In genomic region chr5:76163828-76164390, GRCm38 (mm10) we compare ENCODE assay signal across 25 mouse cellular contexts. TPM values are rescaled to one million over a fixed set of nuclear protein-coding genes. Genes with fewer than 3 reads are reported as not detected.
A peak's percentile ranks its signal among the peaks of the same experiment; 100 is the strongest.
DNase-seq lines count a peak whose midpoint lies in the region; ATAC-seq lines count a peak whose summit lies in the region.
"Had no signal": no experiment of that assay in that cellular context is flagged by ENCODE, and none has a peak within 500 bp of the region (broad histone marks: within the 10 kb centered on the region; RNA-seq: fewer than 3 reads in every experiment).

No protein-coding gene starts in this region.

- 43% methylated on average over 4 of the region's 4 CpGs for WGBS in lung, embryonic 15.5 days

- ATAC-seq in lung, embryonic 15.5 days (ENCODE audit: borderline replicate concordance, extremely low read depth, low FRiP score, low TSS enrichment): no peak
- ATAC-seq: activated CD4-positive, CD25-positive, alpha-beta regulatory T cell, adult 4 months; forebrain, embryonic 14.5 days; forebrain, postnatal 0 days; hindbrain, postnatal 0 days; inflammation-experienced regulatory T-cells, adult 6 months had no signal

- H3K27me3 ChIP-seq in lung, embryonic 15.5 days: no peaks in the 10 kb centered on the region
- H3K27me3 ChIP-seq: embryonic facial prominence, embryonic 12.5 days; embryonic facial prominence, embryonic 15.5 days; hindbrain, embryonic 13.5 days had no signal

- no peaks in the 10 kb centered on the region for H3K36me3 ChIP-seq in lung, embryonic 15.5 days
- H3K36me3 ChIP-seq: embryonic facial prominence, embryonic 12.5 days; embryonic facial prominence, embryonic 15.5 days; hindbrain, embryonic 13.5 days had no signal

- H3K4me2 ChIP-seq in lung, embryonic 15.5 days: no peak overlapping the region
- H3K4me2 ChIP-seq: embryonic facial prominence, embryonic 12.5 days; embryonic facial prominence, embryonic 15.5 days; heart, embryonic 11.5 days; hindbrain, embryonic 13.5 days had no signal

- H3K4me1 ChIP-seq in lung, embryonic 15.5 days: 0 out of 2 replicates have a peak, but pooled peaks cover 2% of the 10 kb centered on the region
- H3K4me1 ChIP-seq: embryonic facial prominence, embryonic 12.5 days; embryonic facial prominence, embryonic 15.5 days; hindbrain, embryonic 13.5 days had no signal

- no peak overlapping the region for H3K4me3 ChIP-seq in lung, embryonic 15.5 days
- H3K4me3 ChIP-seq: embryonic facial prominence, embryonic 12.5 days; embryonic facial prominence, embryonic 15.5 days; gastrocnemius, adult 2 months; heart, adult 2 months; hindbrain, embryonic 13.5 days had no signal

- H3K9ac ChIP-seq in lung, embryonic 15.5 days: no peak overlapping the region
- H3K9ac ChIP-seq: embryonic facial prominence, embryonic 12.5 days; embryonic facial prominence, embryonic 15.5 days; forebrain, postnatal 0 days; hindbrain, embryonic 13.5 days had no signal

- H3K9me3 ChIP-seq in lung, embryonic 15.5 days: no peaks in the 10 kb centered on the region
- H3K9me3 ChIP-seq: embryonic facial prominence, embryonic 12.5 days; embryonic facial prominence, embryonic 15.5 days; hindbrain, embryonic 13.5 days had no signal

- peak overlapping the region; percentile 53 for H3K27ac ChIP-seq in lung, embryonic 15.5 days
- H3K27ac ChIP-seq: embryonic facial prominence, embryonic 12.5 days; embryonic facial prominence, embryonic 15.5 days; gastrocnemius, adult 2 months; heart, adult 2 months; hindbrain, embryonic 13.5 days; hindbrain, postnatal 0 days had no signal

- peak; percentile 50 for DNase-seq in embryo, embryonic 10 days (ENCODE audit: low spot score)
- no peak for DNase-seq in embryo, embryonic 11 days
- DNase-seq in lung, postnatal 25 days (ENCODE audit: low spot score): no peak
- peak; percentile 29 for DNase-seq in testis, postnatal 10 days (ENCODE audit: low spot score)
- no peak for DNase-seq in testis, postnatal 14 days (ENCODE audit: low spot score)
- no peak for DNase-seq in gastrocnemius, postnatal 4 days (ENCODE audit: low spot score in 2 of 2)
- DNase-seq: adrenal gland, adult 8-10 months; adrenal gland, postnatal 25 days; cerebellum, adult 11-12 months; cerebellum, adult 8-10 months; cerebellum, postnatal 10 days; cerebellum, postnatal 36 days; forebrain, postnatal 0 days; gastrocnemius, adult 2 months; gastrocnemius, postnatal 14 days; heart, adult 2 months had no signal

RNA-seq across cellular contexts. Expression of gene Tmem165, which starts 19.8 kb away (rescaled TPM):
- polyA plus RNA-seq in lung, embryonic 15.5 days (2015; fragmentation: Nextera tagmentation; extraction: Ambion mirVana): 108 and 110 TPM in 2 replicates
- 10 to 100 TPM; 63.7 to 65.0 TPM for total RNA-seq in gastrocnemius, postnatal 4 days (2021)

RNA-seq across cellular contexts. Expression of gene Srd5a3, which starts 23.8 kb away (rescaled TPM):
- 45.4 and 49.6 TPM in 2 replicates for polyA plus RNA-seq in lung, embryonic 15.5 days (2015; fragmentation: Nextera tagmentation; extraction: Ambion mirVana)
- 10 to 100 TPM; 15.8 to 17.1 TPM for total RNA-seq in gastrocnemius, postnatal 4 days (2021)

Comparison
In these comparisons a context has a peak if more than half of its experiments do, and no peak if none do; other contexts are left out.
1. DNase-seq: peak in embryo, embryonic 10 days (single experiment) and testis, postnatal 10 days (single experiment); none in embryo, embryonic 11 days (single experiment), lung, postnatal 25 days (single experiment), testis, postnatal 14 days (single experiment) and gastrocnemius, postnatal 4 days (0 of 2).